Mouse (Mus musculus): ENCODE measurements at regions not wholly inside any gene's neighbourhood (a gene's known extent, or its start where the extent isn't known, plus 50 kb on each side); places are given as distances from the start of the nearest gene placed in this dataset.

DNA sequence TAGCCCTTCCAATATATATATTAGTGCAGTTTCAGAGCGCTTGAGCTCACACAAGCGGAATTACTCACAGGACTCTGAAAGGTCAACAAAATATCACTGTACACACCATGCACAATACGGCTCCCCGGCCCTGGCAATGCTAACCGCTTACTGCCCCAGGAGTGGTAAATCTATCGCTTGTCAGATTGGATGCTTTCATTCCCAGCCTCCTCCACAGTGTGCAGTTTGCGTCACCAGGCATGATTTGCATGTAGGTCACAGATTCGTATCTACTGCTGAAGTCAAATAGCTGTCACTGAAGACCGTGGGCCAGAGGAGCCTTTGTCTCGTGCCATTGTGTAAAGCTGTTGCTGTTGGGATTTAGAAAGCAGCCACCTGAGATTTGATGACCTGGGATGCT lies 60.1 kb downstream of the Ccdc115 start:
- DNase-seq = no peak

DNA sequence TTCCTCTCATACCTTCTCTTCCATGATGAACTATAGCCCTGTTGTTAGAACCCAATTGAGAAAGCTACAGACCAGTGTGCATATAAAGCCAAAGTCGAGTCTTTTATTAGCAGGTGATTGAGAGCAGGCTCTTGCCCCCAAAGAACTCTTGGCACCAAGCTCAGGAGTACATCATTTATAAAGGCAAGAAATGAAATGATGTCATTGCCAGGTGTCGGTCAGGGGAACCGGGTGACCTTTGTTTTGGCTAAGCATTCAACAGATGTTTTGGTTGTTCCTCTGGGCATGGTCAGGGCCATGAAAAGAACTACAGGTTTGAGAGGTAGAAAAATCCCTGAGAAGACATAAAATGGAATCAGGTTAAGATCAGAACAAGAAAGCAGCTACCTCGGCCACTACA lies 61.6 kb downstream of the Ccdc115 start:
- DNase-seq = peak; percentile 88

DNA sequence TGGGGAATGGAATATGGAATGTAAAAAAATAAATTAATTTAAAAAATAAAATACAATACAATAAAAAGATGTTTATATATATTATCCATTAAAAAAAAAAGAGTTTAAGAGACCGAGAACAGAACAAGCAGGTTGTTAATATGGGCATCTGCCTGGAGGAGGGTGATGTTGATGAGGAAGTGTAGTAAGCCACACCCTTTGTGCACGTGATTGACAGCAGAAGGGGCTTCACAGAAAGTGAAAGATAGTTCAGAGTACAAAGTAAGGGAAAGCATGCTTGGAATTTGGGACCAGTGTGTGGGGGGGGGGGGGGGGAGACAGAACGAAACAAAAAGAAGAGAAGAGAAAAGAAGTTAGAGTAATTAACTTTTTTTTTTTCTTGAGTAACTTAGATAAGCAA lies 64.0 kb downstream of the Ccdc115 start:
- no peak for DNase-seq

- DNase-seq = no peak
These were observed 67.8 kb downstream of the Ccdc115 start for GRCm38 (mm10) chr1:34371681-34372080.

All from heart, adult 11 months (tissue).